Mouse (Mus musculus): ENCODE measurements around the gene Adap1.

Gene Adap1

GRCm38 (mm10) chr5:139252081-139252909 lies 73.1 kb downstream of the Adap1 start, which contains the start of gene Get4:
Gene Get4, plus strand, starts transcription at chr5:139252324.
- DNase-seq (ENCODE audit: low read depth, low spot score), result peak; percentile 100

GRCm38 (mm10) chr5:139251736-139252080 lies 73.7 kb downstream of the Adap1 start:
- no peak for DNase-seq (ENCODE audit: low read depth, low spot score)

GRCm38 (mm10) chr5:139251279-139251678 lies 74.1 kb downstream of the Adap1 start:
- DNase-seq (ENCODE audit: low read depth, low spot score), result no peak

DNA sequence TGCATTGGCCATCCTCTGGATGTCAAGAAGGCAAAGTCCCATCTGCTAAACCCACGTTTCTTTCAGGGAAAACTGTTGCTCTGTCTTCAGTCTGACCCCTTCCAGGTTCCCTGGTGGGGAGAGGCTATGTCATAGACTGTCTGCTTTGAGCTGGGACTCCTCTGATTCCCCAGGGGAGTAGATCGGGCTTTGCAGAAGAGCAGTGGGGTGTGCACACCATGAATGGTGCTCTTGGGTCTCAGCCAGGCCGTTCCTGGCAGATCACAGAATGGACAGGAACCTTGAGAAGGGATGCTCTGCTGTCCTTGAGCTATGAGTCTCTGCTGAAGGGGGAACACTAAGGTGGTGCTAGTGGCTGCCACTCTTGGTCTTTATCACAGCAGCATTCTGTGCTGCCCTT lies 76.6 kb downstream of the Adap1 start:
- no peak for DNase-seq (ENCODE audit: low read depth, low spot score)

DNA sequence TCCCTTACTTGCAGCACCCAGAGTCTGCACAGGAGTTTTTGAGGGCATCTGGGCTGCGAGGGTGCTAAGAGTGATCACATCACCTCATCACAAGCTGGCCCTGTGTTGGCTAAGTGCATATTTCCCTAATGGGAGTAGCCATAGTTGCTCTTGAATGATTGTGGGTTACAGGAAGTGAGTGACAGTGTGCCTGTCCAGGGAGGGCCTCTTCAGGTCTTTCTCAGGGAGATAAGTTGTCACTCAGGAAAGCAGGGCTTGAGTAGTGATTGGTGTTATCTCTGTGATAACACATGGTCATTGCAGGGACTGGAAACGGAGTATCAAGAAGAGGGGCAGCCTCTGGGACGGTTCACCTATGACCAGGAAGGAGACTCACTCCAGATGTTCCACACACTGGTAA lies 77.7 kb downstream of the Adap1 start:
- DNase-seq (ENCODE audit: low read depth, low spot score), result no peak

DNA sequence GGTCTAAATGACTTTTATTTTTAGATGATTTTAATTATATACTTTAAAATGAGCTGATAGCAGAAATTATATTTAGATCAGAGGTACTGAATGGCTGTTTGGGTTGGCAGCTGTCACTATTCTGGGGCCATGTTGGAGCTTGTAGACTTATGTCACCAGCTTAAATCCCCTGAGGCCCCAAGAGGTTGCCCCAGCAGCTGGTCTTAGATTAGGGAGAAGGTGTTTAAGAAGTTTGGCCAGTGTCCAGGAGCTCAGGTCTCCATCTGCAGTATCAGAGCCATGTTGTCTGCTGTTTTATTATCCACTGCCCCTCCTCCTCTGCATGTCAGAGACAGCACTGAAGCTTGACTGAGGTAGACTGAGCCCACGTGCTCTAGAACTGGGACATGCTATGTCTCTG lies 82.0 kb downstream of the Adap1 start:
- no peak for DNase-seq (ENCODE audit: low read depth, low spot score)

- no peak for DNase-seq (ENCODE audit: low read depth, low spot score)
Observed at GRCm38 (mm10) chr5:139241022-139241761, 84.2 kb downstream of the Adap1 start.

GRCm38 (mm10) chr5:139237436-139237835 lies 88.0 kb downstream of the Adap1 start:
- DNase-seq (ENCODE audit: low read depth, low spot score), result no peak

DNA sequence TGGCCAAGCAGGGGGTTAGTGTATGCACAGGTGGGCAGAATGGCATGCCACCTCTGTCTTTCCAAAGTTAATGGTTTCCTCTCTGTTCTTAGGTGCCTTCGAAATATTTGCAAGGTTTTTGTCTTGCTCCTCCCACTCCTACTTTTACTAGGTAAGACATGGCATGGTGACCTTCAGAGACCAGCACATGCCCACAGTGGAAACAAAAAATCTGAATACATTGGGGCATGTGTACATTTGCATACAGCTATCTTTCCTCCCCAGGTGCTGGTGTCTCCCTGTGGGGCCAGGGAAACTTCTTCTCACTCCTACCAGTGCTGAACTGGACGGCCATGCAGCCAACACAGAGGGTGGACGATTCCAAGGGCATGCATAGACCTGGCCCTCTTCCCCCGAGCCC lies 91.0 kb downstream of the Adap1 start:
- DNase-seq (ENCODE audit: low read depth, low spot score), result no peak

DNA sequence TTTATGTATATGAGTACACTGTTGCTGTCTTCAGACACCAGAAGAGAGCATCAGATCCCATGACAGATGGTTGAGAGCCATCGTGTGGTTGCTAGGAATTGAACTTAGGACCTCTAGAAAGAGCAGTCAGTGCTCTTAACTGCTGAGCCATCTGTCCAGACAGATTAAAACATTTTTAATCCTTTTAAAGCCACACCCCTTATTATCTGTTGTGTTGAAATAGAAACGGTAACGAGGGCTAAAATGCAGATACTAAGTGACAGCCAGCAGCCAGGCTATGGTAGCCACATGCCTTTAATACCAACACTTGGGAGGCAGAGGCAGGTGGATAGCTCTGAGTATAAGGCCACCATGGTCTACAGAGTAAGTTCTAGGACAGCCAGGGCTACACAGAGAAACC lies 93.3 kb downstream of the Adap1 start:
- DNase-seq (ENCODE audit: low read depth, low spot score), result no peak

GRCm38 (mm10) chr5:139229716-139230115 lies 95.7 kb downstream of the Adap1 start:
- no peak for DNase-seq (ENCODE audit: low read depth, low spot score)

DNA sequence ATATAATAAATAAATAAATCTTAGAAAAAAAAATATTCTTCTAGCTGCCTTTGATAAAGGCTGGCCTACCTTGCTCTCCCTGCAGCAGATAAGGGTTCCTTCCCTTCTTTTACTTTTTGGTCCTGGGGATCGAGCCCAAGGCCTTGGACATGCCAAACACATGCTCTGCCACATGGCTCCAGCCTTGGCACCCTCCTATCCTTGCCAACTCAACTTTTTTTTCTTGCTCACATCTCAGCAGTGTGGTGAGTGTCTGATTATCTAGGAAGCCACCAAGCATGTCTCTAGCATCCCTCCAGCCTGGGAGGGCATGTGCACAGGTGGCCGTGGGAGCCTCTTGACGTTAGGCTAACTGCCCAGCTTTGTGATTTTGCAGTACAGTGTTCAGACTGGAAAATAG lies 97.1 kb downstream of the Adap1 start:
- no peak for DNase-seq (ENCODE audit: low read depth, low spot score)

GRCm38 (mm10) chr5:139227645-139228044 lies 97.8 kb downstream of the Adap1 start:
- no peak for DNase-seq (ENCODE audit: low read depth, low spot score)

GRCm38 (mm10) chr5:139227236-139227635 lies 98.2 kb downstream of the Adap1 start:
- no peak for DNase-seq (ENCODE audit: low read depth, low spot score)

DNA sequence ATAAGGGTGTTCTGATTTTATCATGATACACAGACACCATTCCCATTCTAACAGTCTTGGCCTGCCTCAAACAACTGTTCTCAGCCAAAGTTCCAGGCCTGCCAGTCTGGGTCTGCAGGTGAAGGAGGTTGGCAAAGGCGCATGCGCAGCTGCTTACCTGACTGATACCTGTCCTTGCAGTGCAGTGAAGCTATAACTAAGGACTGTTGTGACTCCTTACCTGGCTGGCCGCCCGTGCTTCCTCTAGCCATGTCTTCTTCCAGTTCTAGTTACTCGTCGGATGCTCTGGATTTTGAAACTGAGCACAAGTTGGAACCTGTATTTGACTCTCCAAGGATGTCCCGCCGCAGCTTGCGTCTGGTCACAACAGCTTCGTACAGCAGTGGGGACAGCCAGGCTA lies 102.1 kb downstream of the Adap1 start:
- no peak for DNase-seq (ENCODE audit: low read depth, low spot score)
